Mouse (Mus musculus) ES-CJ7 (cell line): ENCODE measurements around the gene Slco1a4.
"Not testable (repeated sequence)": the region's sequence is repeated elsewhere in the genome, so short reads cannot be mapped to it uniquely, and the experiment has no call there.

Experiments used
- DNase-seq: peaks from one replicate; pipeline ENCODE4 v3.0.0; 2011; ENCODE audit warnings: low read depth, low spot score

The Slco1a4 gene

GRCm38 (mm10) chr6:141856085-141856484 lies at the start of gene Slco1a4:
Gene Slco1a4, minus strand, starts transcription at chr6:141856199.
- DNase-seq, result no peak

- no peak for DNase-seq
These were observed 42.2 kb upstream of the Slco1a4 start for GRCm38 (mm10) chr6:141898197-141898596.

- no peak for DNase-seq
These were observed 33.7 kb upstream of the Slco1a4 start for GRCm38 (mm10) chr6:141889723-141890122.

GRCm38 (mm10) chr6:141888248-141888647 lies 32.2 kb upstream of the Slco1a4 start:
- DNase-seq, result peak; percentile 24

- DNase-seq, result no peak
These were observed 26.6 kb upstream of the Slco1a4 start for GRCm38 (mm10) chr6:141882581-141882980.

- not testable (repeated sequence) for DNase-seq
These were observed 19.7 kb upstream of the Slco1a4 start for GRCm38 (mm10) chr6:141875742-141876141.

GRCm38 (mm10) chr6:141871711-141872110 lies 15.7 kb upstream of the Slco1a4 start:
- DNase-seq, result no peak

GRCm38 (mm10) chr6:141868735-141869134 lies 12.7 kb upstream of the Slco1a4 start:
- DNase-seq, result no peak

- no peak for DNase-seq
These were observed 10.0 kb upstream of the Slco1a4 start for GRCm38 (mm10) chr6:141866026-141866425.

GRCm38 (mm10) chr6:141857735-141858531 lies 1.9 kb upstream of the Slco1a4 start:
- DNase-seq, result no peak

- no peak for DNase-seq
These were observed 2.4 kb downstream of the Slco1a4 start for GRCm38 (mm10) chr6:141853616-141854015.

GRCm38 (mm10) chr6:141849051-141849450 lies 6.9 kb downstream of the Slco1a4 start:
- peak; percentile 33 for DNase-seq

GRCm38 (mm10) chr6:141797837-141798236 lies 58.2 kb downstream of the Slco1a4 start:
- peak; percentile 83 for DNase-seq

- DNase-seq, result no peak
These were observed 81.5 kb downstream of the Slco1a4 start for GRCm38 (mm10) chr6:141774476-141774875.

GRCm38 (mm10) chr6:141773710-141774109 lies 82.3 kb downstream of the Slco1a4 start, which contains the start of gene Gm5724:
Gene Gm5724, minus strand, starts transcription at chr6:141773810.
- DNase-seq, result no peak
